Mouse (Mus musculus) ES-E14 (cell line): Measurements from ENCODE around the gene Midn. TPM values are rescaled to one million over a fixed set of nuclear protein-coding genes. Genes with fewer than 3 reads are reported as not detected.

ENCODE experiments used
- DNase-seq: peaks from one replicate; pipeline ENCODE4 v3.0.0-alpha.2; 2013; ENCODE audit warnings: low read depth, low spot score
- H3K27ac ChIP-seq: 2 replicates; pipeline ENCODE4 v1.5.1; 2012; ENCODE audit warnings: low read depth, mild to moderate bottlenecking, low read length, moderate library complexity, mixed read lengths; ENCODE audit not compliant: poor library complexity, insufficient read depth, severe bottlenecking
- H3K36me3 ChIP-seq: 2 replicates; pipeline ENCODE4 v1.6.1; 2012; ENCODE audit warnings: mild to moderate bottlenecking, low read length, moderate library complexity, mixed read lengths; ENCODE audit not compliant: control insufficient read depth, poor library complexity, insufficient read depth, severe bottlenecking
- H3K4me1 ChIP-seq, 2 experiments: fragments of 150-350 bp in 1 of 2; sonication (generic) in 1 of 2; 2 replicates each; pipeline ENCODE4 v1.6.1; 2012; ENCODE audit warnings: low read length in 2 of 2, mild to moderate bottlenecking in 1 of 2, mixed read lengths in 1 of 2; ENCODE audit not compliant: control insufficient read depth in 2 of 2, insufficient read depth in 2 of 2, poor library complexity in 1 of 2
- H3K4me3 ChIP-seq, 2 experiments: fragments of 150-350 bp in 1 of 2; sonication (generic) in 1 of 2; 2 replicates each; pipeline ENCODE4 v1.5.1; 2012; ENCODE audit warnings: low read length in 2 of 2, low read depth in 1 of 2, mild to moderate bottlenecking in 1 of 2, mixed read lengths in 1 of 2; ENCODE audit not compliant: insufficient read depth in 1 of 2, poor library complexity in 1 of 2, severe bottlenecking in 1 of 2
- H3K9ac ChIP-seq: 2 replicates; pipeline ENCODE4 v1.6.1; 2012; ENCODE audit warnings: low read depth, mild to moderate bottlenecking, low read length, mixed read lengths; ENCODE audit not compliant: poor library complexity, insufficient read depth, severe bottlenecking
- H3K9me3 ChIP-seq: fragments of 150-350 bp; sonication (generic); 2 replicates; pipeline ENCODE4 v1.6.1; 2012; ENCODE audit warnings: low read depth, mild to moderate bottlenecking, low read length; ENCODE audit not compliant: control insufficient read depth, insufficient read depth
- CHD2 ChIP-seq: IDR thresholded peaks from 2 replicates; pipeline ENCODE4 v1.6.1; 2014; ENCODE audit warnings: mild to moderate bottlenecking, low read depth, low read length, inconsistent platforms
- HCFC1 ChIP-seq: IDR thresholded peaks from 2 replicates; pipeline ENCODE4 v1.6.1; 2012; ENCODE audit warnings: low read length, inconsistent platforms, borderline replicate concordance; ENCODE audit not compliant: insufficient read depth
- MAFK ChIP-seq: IDR thresholded peaks from 2 replicates; pipeline ENCODE4 v1.6.1; 2014; ENCODE audit warnings: mild to moderate bottlenecking, low read depth, low read length, inconsistent platforms; ENCODE audit not compliant: insufficient read depth
- ZC3H11A ChIP-seq: IDR thresholded peaks from 2 replicates; pipeline ENCODE4 v1.6.1; 2012; ENCODE audit warnings: low read depth, mild to moderate bottlenecking, inconsistent platforms, low read length, borderline replicate concordance
- ZNF384 ChIP-seq: IDR thresholded peaks from 2 replicates; pipeline ENCODE4 v1.6.1; 2012; ENCODE audit warnings: low read depth, low read length, inconsistent platforms
- in situ Hi-C, 2 experiments: fragments of 600-800 bp; cut with MboI; formaldehyde crosslinking; loops; one replicate each; pipeline ENCODE4 v1.15.1; 2025; ENCODE audit warnings: low sequenced_read_pairs in 2 of 2, inconsistent platforms in 1 of 2; ENCODE audit not compliant: unreplicated experiment in 2 of 2
- total RNA-seq: library from RNA; depleted of rRNA; stranded (reverse); fragments of 300-350 nt; gene quantifications from 2 replicates; pipeline ENCODE4 v1.2.3, GENCODE M21; 2012

Gene Midn
- total RNA-seq, 1 experiment = 38.3 TPM

DNA sequence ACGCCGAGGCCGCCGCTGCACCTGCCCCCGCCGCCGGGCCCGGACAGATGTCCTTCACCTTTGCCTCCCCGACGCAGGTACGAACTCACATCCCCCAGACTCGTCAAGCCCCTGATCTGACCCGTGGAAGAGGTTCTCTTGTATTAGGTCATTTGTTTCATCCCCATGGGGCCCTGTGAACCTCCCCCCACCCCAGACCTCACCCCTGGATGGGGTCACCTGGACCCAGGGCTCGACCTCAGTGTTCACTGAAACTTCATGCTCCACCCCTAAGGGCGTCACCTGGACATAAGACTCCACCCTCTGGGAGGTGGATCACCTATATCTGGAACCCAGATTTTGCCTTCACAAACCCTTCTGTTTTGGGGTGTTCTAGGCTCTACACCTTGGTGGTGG lies 5.5 kb upstream of the Midn start:
- H3K27ac ChIP-seq = peak overlapping the region; percentile 82
- peaks cover 2 to 31% of the 10 kb centered on the region in 2 experiments; a peak in 3 of 4 replicates for H3K4me1 ChIP-seq
- TF ChIP-seq CHD2 (no peak), HCFC1 (no peak), ZC3H11A (no peak)
- no peak for DNase-seq
- H3K36me3 ChIP-seq = peaks cover 26% of the 10 kb centered on the region
- H3K4me3 ChIP-seq = peak overlapping the region; percentile 93 to 96
- in situ Hi-C loops = no loop called here
- H3K9me3 ChIP-seq = no peaks in the 10 kb centered on the region
- peak overlapping the region; percentile 95 for H3K9ac ChIP-seq

GRCm38 (mm10) chr10:80143664-80144063 lies 4.4 kb upstream of the Midn start:
- Histone ChIP-seq H3K27ac (no peak overlapping the region), H3K4me3 (no peak overlapping the region), H3K9me3 (no peaks in the 10 kb centered on the region), H3K36me3 (peaks cover 26% of the 10 kb centered on the region), H3K9ac (no peak overlapping the region), H3K4me1 (peaks cover 0 to 29% of the 10 kb centered on the region in 2 experiments; a peak in 3 of 4 replicates)
- in situ Hi-C loops = no loop called here
- no peak for DNase-seq
- TF ChIP-seq ZC3H11A = no peak
- TF ChIP-seq ZNF384 = no peak
- TF ChIP-seq CHD2 = no peak

DNA sequence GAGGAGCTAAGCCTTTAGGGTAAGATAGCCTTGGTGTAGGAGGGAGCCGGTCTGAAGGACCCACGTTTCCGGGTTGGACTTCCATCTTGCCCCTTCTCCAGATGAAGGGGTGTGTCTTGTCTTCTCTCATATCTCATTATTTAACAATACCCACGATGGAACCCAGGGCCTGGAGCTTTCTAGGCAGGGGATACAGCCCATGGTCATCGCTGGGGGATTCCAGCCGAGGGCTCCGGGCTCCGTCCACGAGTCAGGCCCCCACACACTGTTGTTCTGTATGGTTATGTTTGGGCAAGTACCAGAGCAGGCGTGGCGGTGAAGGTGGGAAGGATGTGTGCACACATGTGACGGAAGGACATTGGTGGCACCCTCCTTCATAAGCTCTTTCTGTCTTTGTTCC lies 3.9 kb upstream of the Midn start:
- peaks cover 26% of the 10 kb centered on the region for H3K36me3 ChIP-seq
- in situ Hi-C loops = no loop called here
- no peak overlapping the region for H3K27ac ChIP-seq
- no peaks in the 10 kb centered on the region for H3K9me3 ChIP-seq
- no peak overlapping the region for H3K9ac ChIP-seq
- no peak overlapping the region for H3K4me3 ChIP-seq
- no peak for DNase-seq
- H3K4me1 ChIP-seq = peaks cover 0 to 29% of the 10 kb centered on the region in 2 experiments; a peak in 3 of 4 replicates
- no peak for TF ChIP-seq CHD2
- no peak for TF ChIP-seq ZC3H11A
- TF ChIP-seq MAFK = no peak
- no peak for TF ChIP-seq ZNF384
- no peak for TF ChIP-seq HCFC1

DNA sequence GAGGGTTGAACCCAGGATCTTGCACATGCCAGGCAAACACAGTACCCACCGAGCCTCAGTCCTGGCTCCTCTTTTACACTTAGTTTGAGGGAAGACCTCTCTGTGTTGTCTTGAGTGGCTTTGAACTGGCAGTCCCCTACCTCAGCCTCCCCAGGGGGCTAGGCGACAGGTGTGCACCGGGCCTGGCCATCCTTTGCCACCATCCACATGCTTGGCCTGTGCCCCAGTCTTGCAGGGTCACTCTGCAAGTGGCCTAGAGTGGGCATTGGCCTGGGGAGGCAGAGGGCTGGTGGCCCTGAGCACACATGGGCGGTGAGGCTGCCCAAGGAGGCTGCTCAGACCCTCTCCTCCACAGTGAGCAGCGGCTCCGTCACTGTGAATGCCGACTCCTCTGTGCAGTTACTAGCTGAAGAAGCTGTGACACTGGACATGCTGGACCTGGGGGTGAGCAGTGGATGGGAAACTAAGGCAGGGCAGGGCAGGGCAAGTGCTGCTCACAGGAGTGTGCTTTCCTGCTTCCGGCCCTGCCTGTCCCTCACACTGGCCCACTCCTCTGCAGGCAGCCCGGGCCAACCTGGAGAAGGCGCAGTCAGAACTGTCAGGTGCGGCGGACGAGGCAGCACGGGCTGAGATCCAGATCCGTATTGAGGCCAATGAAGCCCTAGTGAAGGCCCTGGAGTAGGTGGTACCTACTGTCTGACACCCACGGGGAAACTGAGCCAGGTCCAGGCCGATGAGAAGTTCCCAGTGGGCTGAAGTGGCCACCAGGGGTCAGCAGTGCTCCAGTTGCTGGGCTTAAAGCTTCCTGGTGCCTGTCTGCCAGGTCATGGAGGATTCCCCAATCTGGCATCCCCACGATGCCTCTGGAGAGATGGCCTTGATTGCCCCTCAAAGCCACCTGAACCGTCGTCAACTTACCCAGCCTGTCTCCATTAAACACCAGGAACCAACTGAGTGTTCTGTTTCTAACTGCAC lies 2.9 kb upstream of the Midn start:
- Histone ChIP-seq H3K36me3 (peaks cover 27% of the 10 kb centered on the region), H3K27ac (no peak overlapping the region), H3K4me1 (peaks cover 0 to 26% of the 10 kb centered on the region in 2 experiments; a peak in 3 of 4 replicates), H3K9ac (no peak overlapping the region), H3K4me3 (no peak overlapping the region), H3K9me3 (no peaks in the 10 kb centered on the region)
- no peak for DNase-seq
- TF ChIP-seq MAFK = no peak
- no peak for TF ChIP-seq ZNF384
- no peak for TF ChIP-seq CHD2
- no peak for TF ChIP-seq ZC3H11A
- TF ChIP-seq HCFC1 = no peak
- in situ Hi-C loops = no loop called here
